Mouse (Mus musculus): ENCODE measurements at regions not wholly inside any gene's neighbourhood (a gene's known extent, or its start where the extent isn't known, plus 50 kb on each side); places are given as distances from the start of the nearest gene placed in this dataset.
"Not testable (repeated sequence)": the region's sequence is repeated elsewhere in the genome, so short reads cannot be mapped to it uniquely, and the experiment has no call there.

GRCm38 (mm10) chr5:76081379-76081778, 58.7 kb upstream of the Srd5a3 start:
- DNase-seq (ENCODE audit: low spot score): not testable (repeated sequence)

GRCm38 (mm10) chr5:76080429-76080828, 59.6 kb upstream of the Srd5a3 start:
- no peak for DNase-seq (ENCODE audit: low spot score)

GRCm38 (mm10) chr5:76079204-76080025, 60.7 kb upstream of the Srd5a3 start:
- DNase-seq (ENCODE audit: low spot score): no peak

DNA sequence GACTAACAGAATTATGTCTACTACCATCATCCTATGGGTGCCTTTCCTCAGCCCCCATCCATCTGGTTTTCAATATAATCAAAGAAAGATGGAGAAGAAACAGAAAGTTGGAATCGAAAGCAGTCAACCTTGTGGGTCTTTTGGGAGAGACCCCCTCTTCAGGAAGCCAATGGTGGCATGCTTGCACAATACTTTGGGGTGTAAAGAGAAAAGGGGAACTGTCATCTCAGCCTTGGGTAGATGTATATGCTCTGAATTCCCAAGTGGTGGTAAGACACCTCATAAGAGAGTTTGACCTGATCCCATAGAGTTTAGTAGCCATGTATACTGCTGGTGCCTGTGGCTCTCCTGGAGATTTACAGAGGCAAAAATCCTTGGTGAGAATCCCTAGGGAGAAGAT, 61.6 kb upstream of the Srd5a3 start:
- no peak for DNase-seq (ENCODE audit: low spot score)

GRCm38 (mm10) chr5:76076283-76076682, 63.8 kb upstream of the Srd5a3 start:
- DNase-seq (ENCODE audit: low spot score): no peak

DNA sequence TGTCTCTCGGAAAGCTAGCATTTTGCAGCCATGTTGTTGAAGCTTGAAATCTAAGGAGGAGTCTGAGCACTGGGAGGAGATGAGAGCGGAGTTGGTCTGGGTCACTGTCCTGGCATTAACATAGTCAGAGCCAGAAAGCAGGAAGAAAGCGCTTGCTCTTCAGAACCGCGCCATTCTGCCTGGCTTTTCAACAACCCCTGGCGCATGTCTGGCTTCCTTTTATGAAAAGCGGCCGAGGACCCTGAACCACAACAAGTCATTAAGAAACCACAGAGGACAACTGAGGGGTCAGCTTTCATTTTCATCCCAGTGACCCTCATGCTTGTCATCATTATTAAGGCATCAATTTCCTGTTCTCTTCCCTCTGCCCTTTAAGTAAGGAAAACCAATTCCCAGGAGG, 64.7 kb upstream of the Srd5a3 start:
- DNase-seq (ENCODE audit: low spot score): no peak

GRCm38 (mm10) chr5:76067881-76068280, 72.2 kb upstream of the Srd5a3 start:
- no peak for DNase-seq (ENCODE audit: low spot score)

GRCm38 (mm10) chr5:76067231-76067630, 72.8 kb upstream of the Srd5a3 start:
- no peak for DNase-seq (ENCODE audit: low spot score)

DNA sequence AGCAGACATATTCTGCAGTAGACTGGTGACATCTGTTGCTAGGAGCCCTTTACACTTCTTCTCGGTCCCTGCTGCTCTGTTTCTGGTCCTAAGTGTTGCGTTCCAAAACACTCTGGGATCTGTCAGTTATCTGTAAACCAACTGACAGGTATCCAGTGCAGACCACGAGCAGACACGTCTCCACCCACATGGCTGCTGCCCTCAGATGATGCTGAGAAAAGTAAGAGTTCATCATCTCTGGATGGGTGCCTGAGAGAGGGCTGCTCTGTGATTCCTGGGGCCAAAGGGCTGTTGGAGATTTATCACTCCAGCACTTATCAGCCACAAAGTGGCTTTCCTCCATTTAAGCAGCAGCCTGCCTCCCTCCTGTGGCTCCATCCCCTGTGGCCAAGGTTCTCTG, 74.3 kb upstream of the Srd5a3 start:
- no peak for DNase-seq (ENCODE audit: low spot score)

- no peak for DNase-seq (ENCODE audit: low spot score)
Observed at GRCm38 (mm10) chr5:76065227-76065626, 74.8 kb upstream of the Srd5a3 start.

DNA sequence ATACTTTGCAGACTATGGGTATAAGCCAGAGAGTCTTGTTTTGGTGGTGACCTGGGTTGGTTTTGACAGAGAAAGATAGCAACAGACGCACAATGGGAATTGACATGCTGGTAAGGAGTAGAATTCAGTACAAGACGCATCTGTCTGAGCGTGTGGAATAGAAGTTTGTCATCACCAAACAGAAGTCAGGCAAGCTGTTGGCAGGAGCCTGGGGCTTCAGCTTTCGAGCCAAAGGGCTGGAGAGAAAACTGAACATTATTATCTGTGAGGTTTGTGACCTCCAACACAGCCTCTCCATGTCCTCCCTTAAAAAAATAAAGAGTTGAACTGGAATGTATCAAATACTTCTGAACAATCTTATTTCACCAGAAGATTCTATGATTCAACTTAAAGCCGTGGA, 75.4 kb upstream of the Srd5a3 start:
- no peak for DNase-seq (ENCODE audit: low spot score)

- DNase-seq (ENCODE audit: low spot score): no peak
Observed at GRCm38 (mm10) chr5:76063473-76063872, 76.6 kb upstream of the Srd5a3 start.

- no peak for DNase-seq (ENCODE audit: low spot score)
Observed at GRCm38 (mm10) chr5:76058011-76058410, 79.8 kb upstream of the Kdr start.

DNA sequence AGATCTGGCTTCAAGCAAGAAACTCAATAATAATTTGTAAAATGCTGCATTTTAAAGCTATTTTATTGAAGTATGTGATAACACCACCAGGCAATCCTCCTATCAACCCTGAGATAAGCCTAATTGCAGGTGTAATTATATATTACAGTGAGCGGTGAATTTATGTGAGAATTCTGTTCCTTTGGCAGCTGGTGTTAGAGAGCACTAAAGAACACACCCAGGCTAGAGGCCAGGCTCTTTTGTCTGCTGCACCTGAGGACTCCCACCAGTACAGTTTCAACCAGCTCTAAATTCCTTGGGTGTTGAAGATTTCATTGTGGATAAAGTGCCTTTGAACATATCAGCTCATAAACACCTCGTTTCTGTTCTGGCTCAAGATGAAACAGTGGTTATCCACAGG, 77.6 kb upstream of the Kdr start:
- DNase-seq (ENCODE audit: low spot score): no peak

GRCm38 (mm10) chr5:76052782-76053181, 74.5 kb upstream of the Kdr start:
- DNase-seq (ENCODE audit: low spot score): no peak

- no peak for DNase-seq (ENCODE audit: low spot score)
Observed at GRCm38 (mm10) chr5:76051658-76052057, 73.4 kb upstream of the Kdr start.

DNA sequence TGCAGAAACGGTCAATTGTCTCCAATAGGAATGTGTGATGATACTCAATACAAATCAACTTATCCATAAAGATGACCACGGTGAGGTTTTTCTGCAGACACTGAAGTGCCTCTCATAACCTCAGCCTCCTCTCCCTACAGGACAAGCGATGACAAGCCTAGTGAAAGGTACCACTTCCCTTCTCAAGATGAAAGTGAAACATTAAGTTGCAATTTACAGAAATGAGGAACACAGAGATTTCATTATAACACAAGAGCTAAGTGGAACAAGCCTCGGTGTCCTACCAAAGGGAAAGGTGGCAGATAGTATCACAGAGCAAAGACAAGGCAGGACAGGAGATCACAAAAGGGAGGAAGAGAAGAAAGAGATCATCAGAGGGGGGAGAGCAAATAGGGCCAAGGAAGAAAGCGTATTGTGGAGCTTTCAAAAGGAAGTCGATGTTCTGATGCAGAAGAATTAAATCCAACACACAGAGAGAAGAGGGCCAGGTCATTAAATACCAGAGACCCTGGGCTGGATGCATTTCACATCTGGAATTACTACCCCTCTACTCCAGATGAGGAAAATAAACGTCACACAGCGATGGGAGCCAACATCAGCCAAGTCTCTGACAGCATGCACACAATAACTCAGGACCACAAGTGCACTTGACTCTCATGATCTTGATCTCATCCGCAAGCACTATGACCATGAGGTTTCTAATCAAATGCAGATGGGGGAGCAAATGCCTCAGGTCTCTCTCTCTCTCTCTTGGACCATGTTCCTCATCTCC, 70.0 kb upstream of the Kdr start:
- no peak for DNase-seq (ENCODE audit: low spot score)

- no peak for DNase-seq (ENCODE audit: low spot score)
Observed at GRCm38 (mm10) chr5:76043521-76044510, 65.6 kb upstream of the Kdr start.

GRCm38 (mm10) chr5:76040454-76041203, 62.4 kb upstream of the Kdr start:
- DNase-seq (ENCODE audit: low spot score): peak; percentile 6

DNA sequence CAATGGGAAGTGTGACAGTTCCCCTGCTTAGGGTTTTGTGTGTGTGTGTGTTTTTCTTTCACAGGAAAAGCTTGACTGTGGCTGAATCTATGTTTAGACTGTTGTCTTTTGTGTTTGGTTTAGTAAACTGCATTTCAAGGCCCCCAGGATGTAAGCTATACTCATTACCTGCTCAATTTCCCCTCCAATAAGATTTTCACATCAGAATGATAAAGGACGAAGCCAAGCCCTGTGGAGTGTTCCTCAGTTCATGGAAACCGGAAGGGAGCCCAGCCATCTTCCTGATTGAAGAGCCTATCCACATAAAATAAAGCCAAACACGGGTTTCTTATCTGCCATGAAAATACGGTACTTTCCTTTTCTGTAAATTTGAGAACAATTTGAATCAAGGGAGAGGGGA, 50.5 kb upstream of the Kdr start:
- DNase-seq (ENCODE audit: low spot score): no peak
